Comparison of ENCODE assay signal across 9 mouse cellular contexts in genomic region chr16:20490581-20490980, GRCm38 (mm10). TPM values are rescaled to one million over a fixed set of nuclear protein-coding genes. Genes with fewer than 3 reads are reported as not detected.
A peak's percentile ranks its signal among the peaks of the same experiment; 100 is the strongest.
DNase-seq lines count a peak whose midpoint lies in the region.
"Had no signal": no experiment of that assay in that cellular context is flagged by ENCODE, and none has a peak within 500 bp of the region (broad histone marks: within the 10 kb centered on the region; RNA-seq: fewer than 3 reads in every experiment).

No protein-coding gene starts in this region.

- peak; percentile 89 for DNase-seq in heart, adult 11 months
- DNase-seq in heart, adult 8-10 months (ENCODE audit: low spot score) = no peak
- DNase-seq in 3134 (ENCODE audit: extremely low read depth, insufficient read length, low spot score) (peak; percentile 62), R1 (ENCODE audit: low read depth, low spot score) (peak; percentile 59)
- peak; percentile 54 for DNase-seq in heart, postnatal 4 days
- DNase-seq in left cerebral cortex, adult 18-20 months (ENCODE audit: low spot score in 2 of 2) = no peak
- DNase-seq in left cerebral cortex, adult 11 months (ENCODE audit: low spot score) = no peak
- no peak for DNase-seq in cerebellum, postnatal 14 days
- DNase-seq: gastrocnemius, postnatal 14 days had no signal

RNA-seq across cellular contexts. Expression of gene Eif2b5, which starts 8.0 kb away (rescaled TPM):
- 10 to 100 TPM; 50.5 to 59.7 (median 55.2) TPM for total RNA-seq in heart, adult 8-10 months (2022)
- 10 to 100 TPM; 55.9 to 59.8 TPM for total RNA-seq in heart, postnatal 4 days (2021)
- 10 to 100 TPM; 55.8 to 65.4 TPM for total RNA-seq in left cerebral cortex, adult 18-20 months (2021)

RNA-seq across cellular contexts. Expression of gene Dvl3, which starts 26.2 kb away (rescaled TPM):
- 10 to 100 TPM; 45.9 to 51.0 (median 48.2) TPM for total RNA-seq in heart, adult 8-10 months (2022)
- total RNA-seq in heart, postnatal 4 days (2021) = 10 to 100 TPM; 70.6 to 73.1 TPM
- 10 to 100 TPM; 57.0 to 57.5 TPM for total RNA-seq in left cerebral cortex, adult 18-20 months (2021)

RNA-seq across cellular contexts. Expression of gene Ap2m1, which starts 44.7 kb away (rescaled TPM):
- total RNA-seq in heart, adult 8-10 months (2022) = 100 to 1,000 TPM; 186 to 215 (median 203) TPM
- 100 to 1,000 TPM; 283 to 296 TPM for total RNA-seq in heart, postnatal 4 days (2021)
- 100 to 1,000 TPM; 826 to 873 TPM for total RNA-seq in left cerebral cortex, adult 18-20 months (2021)

RNA-seq across cellular contexts. Expression of gene Abcf3, which starts 57.8 kb away (rescaled TPM):
- total RNA-seq in heart, adult 8-10 months (2022) = 10 to 100 TPM; 62.4 to 85.5 (median 78.0) TPM
- total RNA-seq in heart, postnatal 4 days (2021) = 10 to 100 TPM; 64.0 to 65.1 TPM
- 100 to 1,000 TPM; 100 to 120 TPM for total RNA-seq in left cerebral cortex, adult 18-20 months (2021)

Comparison
In these comparisons a context has a peak if more than half of its experiments do, and no peak if none do; other contexts are left out.
1. DNase-seq: peak in heart, adult 11 months (single experiment), 3134 (single experiment), R1 (single experiment) and heart, postnatal 4 days (single experiment); none in heart, adult 8-10 months (single experiment), left cerebral cortex, adult 18-20 months (0 of 2), left cerebral cortex, adult 11 months (single experiment) and cerebellum, postnatal 14 days (0 of 2).